Mouse (Mus musculus) adrenal gland, adult 18-20 months (tissue): ENCODE measurements around the gene Tmtc2. TPM values are rescaled to one million over a fixed set of nuclear protein-coding genes. Genes with fewer than 3 reads are reported as not detected.

Source experiments
- DNase-seq, 2 experiments: peaks; one replicate each; pipeline ENCODE4 v3.0.0; 2021 to 2022; ENCODE audit warnings: low spot score in 2 of 2
- total RNA-seq, 2 experiments: library from RNA; stranded (reverse); gene quantifications; 1 replicate in 1 of 2; 2 replicates in 1 of 2; pipeline ENCODE4 v1.2.3; 2021

Tmtc2 gene
- total RNA-seq, 2 experiments from 2014 or later, result 3.0 to 5.2 TPM

DNA sequence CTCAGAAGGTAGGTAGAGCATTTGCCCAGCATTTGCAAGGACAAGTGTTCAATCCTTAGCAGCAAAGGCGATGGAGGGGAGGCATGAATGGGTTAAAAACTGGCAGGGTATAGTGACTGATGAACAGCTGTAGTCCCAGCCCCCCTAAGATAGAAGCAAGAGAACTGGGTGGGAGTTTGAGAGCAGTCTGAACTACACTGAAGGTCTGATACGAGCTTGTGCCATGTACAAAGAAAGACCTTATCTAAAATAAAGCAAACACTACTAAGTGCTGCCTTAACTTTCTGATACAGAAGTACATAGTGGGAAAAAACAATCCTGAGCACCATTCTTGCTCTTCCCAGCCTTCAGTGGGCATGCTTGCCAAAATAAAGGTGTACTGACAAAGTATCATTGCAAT, 20.1 kb downstream of the Tmtc2 start:
- no peak for DNase-seq

- no peak for DNase-seq
Observed at GRCm38 (mm10) chr10:105548040-105548439, 26.2 kb downstream of the Tmtc2 start.

GRCm38 (mm10) chr10:105544004-105545003, 29.9 kb downstream of the Tmtc2 start:
- no peak for DNase-seq

DNA sequence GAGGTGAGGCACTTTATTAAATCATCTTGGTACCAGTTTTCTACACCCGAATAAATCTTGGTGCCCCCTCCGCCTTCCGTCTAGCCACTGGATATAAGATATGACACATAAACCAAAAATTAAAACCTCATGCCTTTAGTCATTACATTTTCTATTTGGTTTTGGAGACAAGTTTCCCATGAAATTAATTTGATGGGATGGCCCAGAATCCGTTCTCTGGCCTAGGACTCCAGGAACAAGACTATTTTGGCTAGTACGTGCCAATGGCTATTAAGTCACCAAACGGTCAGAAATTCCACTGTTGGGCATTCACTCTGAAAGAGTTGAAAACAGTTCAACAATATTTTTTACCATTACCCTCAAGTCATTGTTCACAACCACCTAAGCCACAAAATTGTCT, 32.2 kb downstream of the Tmtc2 start:
- DNase-seq, result no peak

GRCm38 (mm10) chr10:105539697-105540096, 34.6 kb downstream of the Tmtc2 start:
- no peak for DNase-seq

- DNase-seq, result no peak
Observed at GRCm38 (mm10) chr10:105536910-105537309, 37.3 kb downstream of the Tmtc2 start.

- DNase-seq, result no peak
Observed at GRCm38 (mm10) chr10:105535848-105536247, 38.4 kb downstream of the Tmtc2 start.

DNA sequence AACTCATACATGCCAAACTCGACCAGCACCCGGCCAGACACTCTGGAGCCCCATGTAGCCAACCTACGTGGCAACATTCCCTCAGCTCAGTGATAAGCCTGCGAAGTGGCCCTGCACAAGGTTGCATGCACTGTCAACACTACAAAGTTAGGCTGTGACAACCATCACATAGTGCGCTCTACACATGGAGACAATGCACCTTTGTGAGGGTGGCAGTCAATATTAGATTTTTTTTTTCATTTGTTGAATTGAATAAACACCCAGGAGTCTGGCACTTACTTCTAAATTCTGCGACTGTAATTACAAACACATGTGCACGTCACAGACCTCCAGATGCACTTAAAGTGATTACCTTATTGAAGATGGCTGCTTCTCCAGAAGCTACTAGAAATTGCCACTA, 41.5 kb downstream of the Tmtc2 start:
- no peak for DNase-seq

- no peak for DNase-seq
Observed at GRCm38 (mm10) chr10:105532019-105532525, 42.2 kb downstream of the Tmtc2 start.

DNA sequence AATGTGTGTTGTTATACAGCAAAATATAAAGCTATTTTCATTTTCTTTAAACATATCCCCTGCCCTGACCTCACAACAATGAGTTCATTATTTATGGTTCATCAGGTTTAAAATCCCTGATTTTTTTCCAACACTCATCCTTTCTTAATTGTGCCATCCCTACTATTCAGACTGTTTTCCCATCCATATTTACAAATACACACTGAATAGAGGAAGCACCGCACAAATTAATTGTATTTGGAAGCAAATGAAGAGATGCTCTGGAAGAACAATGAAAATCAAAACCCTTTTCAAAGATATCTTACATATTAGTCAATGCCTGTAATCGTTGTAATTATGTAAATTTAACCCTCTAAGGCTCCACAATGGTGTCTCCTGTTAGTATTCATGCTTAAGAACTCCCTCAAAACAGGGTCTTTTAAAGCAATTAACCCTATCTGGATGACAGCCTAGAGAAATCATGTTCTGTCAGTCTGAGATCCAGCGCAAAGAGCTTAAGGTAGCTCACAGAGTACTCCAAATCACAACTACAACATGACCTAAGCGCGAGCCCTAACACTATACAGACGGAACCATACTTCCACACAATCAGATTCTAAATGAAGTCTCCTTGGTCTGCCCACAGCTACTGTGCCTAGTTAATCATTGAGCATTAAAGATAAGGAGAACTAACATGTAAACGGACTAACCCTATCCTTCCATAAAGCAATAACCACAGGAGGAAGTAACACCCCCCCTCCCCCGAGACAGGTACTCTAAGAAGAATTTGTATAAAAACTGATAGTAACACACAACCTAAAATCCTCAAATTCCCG, 43.0 kb downstream of the Tmtc2 start:
- no peak for DNase-seq

GRCm38 (mm10) chr10:105523405-105524088, 50.7 kb downstream of the Tmtc2 start:
- DNase-seq, result no peak

- DNase-seq, result no peak
Observed at GRCm38 (mm10) chr10:105522431-105522830, 51.8 kb downstream of the Tmtc2 start.

DNA sequence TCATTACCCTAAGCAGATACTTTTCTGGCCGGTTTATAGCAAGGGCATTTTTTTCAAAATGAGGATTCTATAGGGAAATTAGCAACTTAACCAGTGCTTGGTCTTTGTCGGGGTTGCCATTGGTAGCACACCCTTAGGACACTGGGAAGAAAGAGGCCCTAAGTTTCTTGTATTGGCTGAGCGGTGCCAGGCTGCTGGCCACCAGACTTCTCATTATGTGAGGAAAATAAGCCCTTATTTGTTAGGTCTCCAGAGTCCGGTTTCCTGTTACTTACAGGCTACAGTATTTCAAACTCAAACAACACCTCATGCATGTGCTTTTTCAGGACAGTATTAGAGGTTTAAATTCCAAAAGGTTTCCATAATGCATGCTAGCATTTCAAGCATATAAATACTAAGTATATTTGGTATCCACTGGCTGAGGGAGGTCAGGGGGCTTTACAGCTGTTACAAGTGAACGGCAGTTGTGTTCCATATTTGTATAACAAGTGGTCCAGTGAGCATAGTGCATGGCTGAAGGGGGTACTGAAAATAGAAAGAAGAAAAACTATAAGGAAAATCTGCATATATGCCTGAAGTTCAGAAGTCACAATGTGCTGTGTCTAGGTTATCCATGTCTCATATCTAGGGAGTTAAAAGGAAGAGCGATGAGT, 55.0 kb downstream of the Tmtc2 start:
- no peak for DNase-seq

DNA sequence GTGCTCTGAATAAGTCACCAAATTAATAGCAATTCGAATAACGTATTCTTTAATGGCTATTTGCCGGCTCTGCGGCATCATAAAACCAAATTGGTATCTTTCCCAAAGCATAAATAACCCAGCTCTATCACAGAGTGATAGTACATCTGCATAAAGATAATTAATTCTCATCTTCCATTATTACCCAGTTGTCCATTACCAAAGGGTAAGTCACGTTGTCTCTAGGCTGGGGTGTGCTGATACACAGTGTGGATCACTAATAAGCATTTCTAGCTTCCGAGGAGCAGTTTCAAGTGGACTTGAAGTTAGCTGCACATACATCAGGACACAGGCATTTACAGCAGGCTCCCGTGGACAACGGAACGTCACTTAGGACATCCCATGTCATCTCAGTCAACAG, 56.1 kb downstream of the Tmtc2 start:
- DNase-seq, result no peak

DNA sequence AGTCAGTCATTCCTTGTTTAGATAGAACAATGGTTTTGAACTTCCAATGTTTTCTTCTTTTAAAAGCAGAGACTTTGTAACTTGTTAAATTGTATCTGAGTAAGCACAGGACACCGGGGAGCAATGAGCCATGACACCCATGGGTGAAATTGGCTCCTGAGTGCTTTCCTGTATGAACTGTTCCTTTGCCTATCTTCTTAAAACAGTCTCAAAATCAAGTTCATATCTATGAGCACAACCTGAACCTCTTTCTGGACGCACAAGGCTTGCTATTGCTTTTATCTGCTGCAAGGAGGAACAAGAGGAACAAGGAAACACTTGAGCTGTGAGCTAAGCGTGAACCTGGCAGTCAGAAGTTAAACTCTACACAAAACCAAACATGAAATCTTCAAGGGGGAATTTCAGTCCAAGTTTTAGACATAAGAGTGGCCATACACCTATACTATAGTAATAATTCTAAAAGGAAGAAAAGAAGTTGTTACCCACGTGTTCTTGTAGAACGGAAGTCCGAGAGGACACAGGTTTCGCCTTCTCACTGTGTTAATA, 60.4 kb downstream of the Tmtc2 start:
- DNase-seq, result no peak

DNA sequence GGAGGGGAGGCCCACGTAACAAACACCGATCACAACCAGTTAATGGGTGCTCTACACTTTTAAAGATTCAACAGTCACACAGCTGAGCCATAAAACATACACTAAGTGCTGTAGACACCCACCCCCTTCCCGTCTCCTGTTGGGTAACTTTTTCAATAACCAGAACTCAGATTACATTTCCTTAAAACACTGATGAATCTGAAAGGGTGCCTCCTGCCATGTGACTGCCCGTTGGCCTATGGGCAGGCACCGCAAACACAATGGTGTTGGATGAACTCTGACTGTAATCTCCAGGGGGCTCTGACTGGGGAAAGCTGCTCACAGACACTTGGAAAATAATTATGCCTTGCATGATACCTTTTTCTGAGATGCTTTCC, 64.4 kb downstream of the Tmtc2 start:
- DNase-seq, result no peak

DNA sequence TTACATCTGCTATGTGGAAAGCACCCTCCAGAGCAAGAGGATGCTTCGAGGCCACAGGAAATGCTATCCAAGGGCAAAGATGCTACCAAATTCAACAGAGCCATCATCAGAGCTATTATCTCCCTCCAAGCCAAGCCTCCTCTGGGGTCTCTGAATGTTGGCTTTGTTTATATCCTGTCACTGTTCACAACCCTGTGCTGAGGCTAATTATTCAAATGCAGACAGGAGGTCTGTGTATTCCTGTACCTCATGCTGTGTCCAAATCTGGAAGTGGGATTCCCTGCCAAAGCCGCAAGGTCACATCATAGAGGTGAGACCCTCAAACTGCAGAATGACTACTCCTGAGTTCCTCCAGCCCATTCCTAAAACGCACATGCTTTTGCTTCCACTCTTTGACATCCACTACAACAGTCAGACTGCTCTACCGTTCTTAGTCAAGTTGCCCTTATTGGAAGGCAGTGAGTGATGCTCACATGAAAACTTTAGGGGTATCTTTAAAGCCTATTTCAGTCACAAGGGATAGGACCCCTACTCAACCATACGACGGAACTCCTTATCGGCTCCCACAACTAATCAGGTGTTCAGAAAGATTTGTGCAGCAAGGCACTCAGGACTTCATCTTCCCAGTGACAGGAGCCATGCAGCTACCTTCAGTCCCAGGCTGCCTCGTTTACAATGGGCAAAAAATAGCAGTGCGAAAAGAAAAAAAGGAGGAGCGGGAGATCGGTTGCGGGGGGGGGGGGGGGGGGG, 64.9 kb downstream of the Tmtc2 start:
- DNase-seq, result no peak

DNA sequence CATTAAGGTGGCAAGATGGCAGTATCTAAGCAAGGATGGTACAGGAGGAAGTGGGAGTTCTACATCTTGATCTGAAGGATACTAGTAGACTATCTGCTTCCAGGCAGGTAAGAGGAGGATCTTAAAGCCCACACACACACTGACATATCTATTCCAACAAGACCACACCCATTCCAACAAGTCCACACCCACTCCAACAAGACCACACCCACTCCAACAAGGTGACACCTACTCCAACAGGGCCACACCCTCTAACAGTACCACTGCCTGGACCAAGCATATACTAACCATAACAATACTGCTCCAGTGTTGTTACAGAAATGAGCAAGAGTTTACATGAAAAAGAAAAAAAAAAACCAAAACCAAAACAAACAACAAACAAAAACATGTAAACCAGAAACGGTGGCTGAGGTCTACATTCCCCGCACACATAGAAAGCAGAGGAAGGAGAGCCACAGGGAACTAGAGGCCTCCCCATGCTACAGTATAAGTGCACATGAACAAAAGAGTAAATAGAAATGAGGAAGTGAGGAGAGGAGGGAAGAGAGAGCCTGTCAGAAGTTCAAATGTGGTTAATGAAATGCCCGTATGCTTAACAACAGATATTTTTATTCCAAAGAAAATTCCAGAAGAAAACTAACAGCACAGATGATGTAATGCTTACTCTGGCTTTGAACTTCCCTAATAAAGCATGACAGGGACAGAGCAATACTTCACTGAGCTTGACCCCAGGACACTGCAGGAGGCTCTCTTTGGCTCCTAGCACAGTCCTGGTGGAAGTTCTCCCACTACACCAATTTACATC, 66.1 kb downstream of the Tmtc2 start:
- DNase-seq, result no peak

DNA sequence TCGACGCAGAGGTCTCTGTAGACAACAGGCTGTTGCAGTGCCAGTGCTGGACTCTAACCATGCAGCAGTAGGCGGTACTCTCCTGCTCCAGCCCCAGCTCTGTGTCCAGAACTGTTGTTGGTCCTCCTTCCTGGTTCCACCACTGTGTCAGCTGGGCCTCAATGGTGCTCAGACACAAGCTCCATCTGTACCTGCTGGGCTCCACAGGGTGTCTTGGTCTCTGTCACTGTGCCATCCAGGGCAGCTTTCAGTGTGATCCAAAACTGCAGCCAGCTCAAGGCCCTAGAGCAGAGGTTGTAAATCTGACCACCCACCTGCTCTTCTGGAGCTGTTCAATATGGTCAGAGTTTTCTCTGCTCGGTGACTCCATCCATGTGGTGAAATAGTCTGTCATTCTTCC, 68.2 kb downstream of the Tmtc2 start:
- no peak for DNase-seq
